Mouse (Mus musculus) C2C12 (cell line): ENCODE data around the gene Aldoart2. TPM values are rescaled to one million over a fixed set of nuclear protein-coding genes. Genes with fewer than 3 reads are reported as not detected.

ENCODE experiments used
- H3K27me3 ChIP-seq: one replicate; pipeline ENCODE4 v1.6.1; 2011; ENCODE audit not compliant: control insufficient read depth, insufficient read depth, insufficient read length
- H3K36me3 ChIP-seq: one replicate; pipeline ENCODE4 v1.6.1; 2011; ENCODE audit not compliant: control insufficient read depth, insufficient read depth
- H3K4me3 ChIP-seq: one replicate; pipeline ENCODE4 v1.5.1; 2011; ENCODE audit warnings: mild to moderate bottlenecking, control low read depth; ENCODE audit not compliant: poor library complexity, insufficient read depth, severe bottlenecking
- H3K79me2 ChIP-seq: one replicate; pipeline ENCODE4 v1.6.1; 2011; ENCODE audit not compliant: control insufficient read depth, insufficient read depth
- H3K79me3 ChIP-seq: one replicate; pipeline ENCODE4 v1.6.1; 2011; ENCODE audit warnings: low read depth, control low read depth
- H3ac ChIP-seq: one replicate; pipeline ENCODE3; 2011; ENCODE audit warnings: low read depth; ENCODE audit not compliant: control insufficient read depth, insufficient read length
- CEBPB ChIP-seq: IDR thresholded peaks from one replicate; pipeline ENCODE4 v1.6.1; 2011; ENCODE audit warnings: low read depth, mild to moderate bottlenecking, control low read depth, moderate library complexity
- CTCF ChIP-seq: IDR thresholded peaks from one replicate; pipeline ENCODE4 v1.5.1; 2011; ENCODE audit not compliant: control insufficient read depth, insufficient read depth, insufficient read length
- FOSL1 ChIP-seq: IDR thresholded peaks from one replicate; pipeline ENCODE4 v1.8.0; 2011; ENCODE audit warnings: mild to moderate bottlenecking, low read length; ENCODE audit not compliant: poor library complexity, insufficient read depth, severe bottlenecking
- MAX ChIP-seq: IDR thresholded peaks from one replicate; pipeline ENCODE4 v1.6.1; 2011; ENCODE audit warnings: mild to moderate bottlenecking, control low read depth
- MYOD1 ChIP-seq: IDR thresholded peaks from one replicate; pipeline ENCODE4 v1.6.1; 2011; ENCODE audit warnings: low read depth; ENCODE audit not compliant: control insufficient read depth, insufficient read length
- MYOG ChIP-seq: IDR thresholded peaks from one replicate; pipeline ENCODE4 v1.6.1; 2011; ENCODE audit not compliant: control insufficient read depth, insufficient read length; ENCODE audit errors: extremely low read depth
- USF1 ChIP-seq: IDR thresholded peaks from one replicate; pipeline ENCODE4 v1.6.1; 2011; ENCODE audit warnings: low read depth, mild to moderate bottlenecking, control low read depth, moderate library complexity
- long read RNA-seq, 2 experiments: library from polyadenylated mRNA; unstranded; transcript quantifications; one replicate each; pipeline ENCODE4 v2.0.0; 2019 to 2020
- polyA plus RNA-seq: library from polyadenylated mRNA; unstranded; fragments of >200 nt; fragmentation: generic; extraction: Trizol; gene quantifications from one replicate; pipeline ENCODE4 v1.2.1, GENCODE M21; 2012; ENCODE audit warnings: missing spikeins

The Aldoart2 gene
- polyA plus RNA-seq: not detected
- long read RNA-seq, experiment 1: 0 reads
- long read RNA-seq, experiment 2: 0 reads

DNA sequence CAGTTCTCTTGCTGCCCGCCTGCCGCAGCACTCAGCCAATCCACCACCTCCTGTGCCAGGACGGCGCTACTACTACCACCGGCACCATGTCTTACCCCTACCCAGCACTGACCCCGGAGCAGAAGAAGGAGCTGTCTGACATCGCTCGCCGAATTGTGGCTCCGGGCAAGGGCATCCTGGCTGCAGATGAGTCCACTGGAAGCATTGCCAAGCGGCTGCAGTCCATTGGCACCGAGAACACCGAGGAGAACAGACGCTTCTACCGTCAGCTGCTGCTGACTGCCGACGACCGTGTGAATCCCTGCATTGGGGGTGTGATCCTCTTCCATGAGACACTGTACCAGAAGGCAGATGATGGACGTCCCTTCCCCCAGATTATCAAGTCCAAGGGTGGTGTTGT, at the start of gene Aldoart2:
Gene Aldoart2, plus strand, starts transcription at position 34 of the 400 bp plus-strand sequence.
- Histone ChIP-seq H3K79me3 (no peaks in the 10 kb centered on the region), H3K36me3 (no peaks in the 10 kb centered on the region), H3K79me2 (no peaks in the 10 kb centered on the region), H3K27me3 (no peaks in the 10 kb centered on the region), H3K4me3 (no peak within 1 kb of the TSS), H3ac (no peak within 1 kb of the TSS)
- TF ChIP-seq MYOG: no peak
- no peak for TF ChIP-seq FOSL1
- TF ChIP-seq MAX: no peak
- no peak for TF ChIP-seq MYOD1
- no peak for TF ChIP-seq CTCF
- TF ChIP-seq CEBPB: no peak
- TF ChIP-seq USF1: no peak

DNA sequence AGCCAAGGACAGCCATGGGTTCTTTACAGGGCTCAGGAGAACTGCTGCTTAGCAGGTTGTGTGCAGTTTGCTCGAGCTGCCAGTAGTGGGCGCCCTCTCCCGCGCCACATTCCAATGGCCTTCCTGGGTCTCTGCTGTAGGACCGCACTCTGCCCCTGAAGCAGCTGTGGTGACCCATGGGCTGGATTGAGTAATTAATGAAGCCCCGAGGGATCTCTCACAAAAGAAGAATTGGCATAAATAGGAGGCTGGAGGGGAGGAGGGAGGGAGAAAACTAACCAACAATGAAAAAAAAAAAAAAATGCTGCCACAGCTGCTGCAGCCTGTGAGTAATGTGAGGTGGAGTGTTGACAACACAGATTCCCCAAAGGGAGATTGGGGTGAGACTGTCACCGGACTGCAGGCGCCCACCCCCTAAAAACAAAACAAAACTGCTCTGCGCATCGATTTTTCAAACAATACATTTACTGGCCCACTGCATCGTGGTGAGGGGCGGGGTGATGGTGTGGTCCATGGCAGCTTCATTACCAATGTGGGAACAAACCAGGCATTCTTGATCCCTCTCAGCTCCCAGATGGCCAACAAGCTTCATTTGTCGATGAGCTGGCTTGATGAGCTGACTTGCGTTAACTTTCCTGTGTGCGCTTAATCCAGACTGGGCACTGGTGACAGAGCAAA, 46.8 kb upstream of the Aldoart2 start:
- Histone ChIP-seq H3K36me3 (no peaks in the 10 kb centered on the region), H3K27me3 (no peaks in the 10 kb centered on the region), H3K79me3 (no peaks in the 10 kb centered on the region), H3K4me3 (no peak overlapping the region), H3K79me2 (no peaks in the 10 kb centered on the region), H3ac (no peak overlapping the region)
- TF ChIP-seq FOSL1: no peak
- TF ChIP-seq CTCF: peak; percentile 92
- peak; percentile 89 for TF ChIP-seq MYOD1
- TF ChIP-seq MYOG: no peak
- TF ChIP-seq CEBPB: peak; percentile 13
- no peak for TF ChIP-seq USF1

DNA sequence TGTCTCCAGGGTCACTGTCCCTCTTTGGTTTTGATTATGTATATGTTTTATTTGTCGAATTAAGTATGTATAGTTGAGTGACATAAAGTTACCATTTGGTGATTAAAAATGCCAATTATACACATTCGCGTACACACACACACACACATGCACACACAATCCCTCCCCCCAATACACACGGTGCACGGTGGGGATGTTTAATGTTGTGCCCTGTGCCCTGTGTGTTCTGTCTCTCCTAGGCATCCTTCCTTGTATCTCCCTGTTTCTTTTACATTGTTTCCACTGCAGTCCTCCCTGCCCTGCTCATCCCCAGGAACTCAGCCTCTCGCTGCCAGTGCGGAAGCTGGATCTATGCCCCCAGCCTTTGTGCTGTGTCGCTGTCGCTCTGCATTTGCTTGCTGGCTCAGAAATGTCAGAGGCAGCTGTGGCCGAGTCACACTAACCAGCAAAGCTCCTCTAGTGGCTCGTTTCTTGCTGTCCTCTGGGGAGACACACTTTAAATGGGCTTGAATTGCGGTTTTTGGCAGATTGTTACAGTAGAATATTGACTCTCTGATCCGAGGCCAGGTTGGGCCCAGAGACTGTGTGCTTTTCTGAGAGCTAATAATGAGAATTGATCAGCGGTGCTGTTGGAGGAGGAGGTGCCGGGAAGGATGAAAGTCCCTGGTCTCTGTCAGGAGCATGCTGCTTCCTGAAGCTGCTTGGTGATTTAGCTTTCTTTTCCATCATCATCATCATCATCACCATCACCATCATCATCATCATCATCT, 37.9 kb upstream of the Aldoart2 start:
- peaks cover 8% of the 10 kb centered on the region for H3K27me3 ChIP-seq
- no peaks in the 10 kb centered on the region for H3K36me3 ChIP-seq
- TF ChIP-seq FOSL1 (no peak), MAX (no peak), CTCF (no peak), CEBPB (no peak), MYOD1 (no peak), MYOG (no peak), USF1 (no peak)

DNA sequence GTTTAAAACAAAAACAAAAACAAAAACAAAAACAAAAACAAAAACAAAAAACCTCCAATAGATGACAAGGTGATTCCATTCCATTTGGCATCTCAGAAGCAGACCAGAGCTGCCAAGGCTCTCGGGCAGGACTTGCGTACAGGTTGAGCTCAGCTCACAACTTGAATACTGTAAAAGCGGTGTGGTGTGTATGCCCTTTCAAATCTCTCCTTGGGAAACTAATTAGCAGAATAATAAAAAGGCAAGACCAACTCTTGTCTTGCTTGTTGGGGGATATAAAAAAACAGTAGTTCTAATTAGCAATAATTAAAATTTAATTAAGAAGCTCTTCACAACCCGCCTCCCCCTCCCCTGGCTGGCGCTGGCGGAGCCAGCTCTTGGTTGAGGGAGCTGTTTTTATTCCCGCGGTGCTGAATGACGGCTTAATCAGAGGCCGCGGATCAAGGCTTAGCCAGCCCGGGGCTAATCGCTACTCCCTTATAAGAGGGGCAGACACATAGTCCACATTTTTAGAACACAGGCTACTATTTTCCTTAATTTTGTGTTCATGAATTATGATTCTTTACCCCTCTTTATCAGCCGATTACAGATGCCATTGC, 28.4 kb upstream of the Aldoart2 start:
- no peak for TF ChIP-seq MYOG
- no peak for TF ChIP-seq CEBPB
- no peak for TF ChIP-seq MYOD1
- no peak for TF ChIP-seq FOSL1
- TF ChIP-seq USF1: no peak
- no peak for TF ChIP-seq CTCF
- TF ChIP-seq MAX: no peak
- Histone ChIP-seq H3K27me3 (peaks cover 3% of the 10 kb centered on the region), H3K79me3 (no peaks in the 10 kb centered on the region), H3K36me3 (no peaks in the 10 kb centered on the region), H3K4me3 (no peak overlapping the region), H3ac (no peak overlapping the region), H3K79me2 (no peaks in the 10 kb centered on the region)

More for the DNA sequence above, 37.9 kb upstream of the Aldoart2 start:
- no peaks in the 10 kb centered on the region for H3K79me3 ChIP-seq
- H3K79me2 ChIP-seq: no peaks in the 10 kb centered on the region
- no peak overlapping the region for H3ac ChIP-seq
- H3K4me3 ChIP-seq: no peak overlapping the region

DNA sequence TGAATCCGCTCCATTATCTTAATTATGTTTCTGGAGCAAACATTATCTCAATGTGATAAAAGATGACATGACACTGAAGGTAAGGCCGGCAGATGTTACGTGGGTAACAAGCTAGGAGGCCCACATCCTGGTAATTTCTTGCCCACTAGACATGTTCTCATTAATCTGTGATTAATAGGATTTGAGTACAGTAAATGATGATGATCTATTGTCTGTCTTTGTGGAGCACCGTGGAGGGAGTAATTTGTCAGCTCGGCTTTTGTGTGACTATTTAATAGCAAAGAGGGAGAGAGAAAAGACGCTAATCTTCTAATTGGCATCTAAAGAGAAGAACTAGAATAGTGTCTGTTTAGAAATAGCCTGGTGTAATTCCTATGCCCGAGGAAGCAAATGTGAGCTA, 27.3 kb upstream of the Aldoart2 start:
- no peak overlapping the region for H3ac ChIP-seq
- no peak overlapping the region for H3K4me3 ChIP-seq
- H3K79me2 ChIP-seq: no peaks in the 10 kb centered on the region
- H3K36me3 ChIP-seq: no peaks in the 10 kb centered on the region
- no peaks in the 10 kb centered on the region for H3K79me3 ChIP-seq
- TF ChIP-seq MYOG (no peak), MYOD1 (no peak), USF1 (no peak)
- H3K27me3 ChIP-seq: peaks cover 3% of the 10 kb centered on the region
